Mouse (Mus musculus): ENCODE measurements at regions not wholly inside any gene's neighbourhood (a gene's known extent, or its start where the extent isn't known, plus 50 kb on each side); places are given as distances from the start of the nearest gene placed in this dataset.

GRCm38 (mm10) chr12:77112133-77112532, 125.8 kb upstream of the Fut8 start:
- TF ChIP-seq CTCF (IDR thresholded peaks at IDR 0.05; ENCODE audit: borderline replicate concordance, insufficient read depth, low read length) (no peak), POLR2A (IDR thresholded peaks at IDR 0.05; ENCODE audit: low read depth, low read length) (no peak)
